Mouse (Mus musculus) hindbrain, embryonic 14.5 days (tissue): ENCODE measurements around the gene Hoxc6. TPM values are rescaled to one million over a fixed set of nuclear protein-coding genes. Genes with fewer than 3 reads are reported as not detected.

Source experiments
- ATAC-seq: fragments of 200-750 bp; cut with Nextera tagmentation; 2 replicates; pipeline ENCODE4 v1.8.0; 2017; ENCODE audit warnings: moderate number of reproducible peaks, mild to moderate bottlenecking, moderate TSS enrichment, moderate library complexity; ENCODE audit not compliant: low FRiP score
- DNase-seq: peaks from one replicate; pipeline ENCODE4 v3.0.0-alpha.2; 2015; ENCODE audit warnings: low spot score
- H3K27ac ChIP-seq: fragments of 300-500 bp; sonication (generic); 2 replicates; pipeline ENCODE4 v1.5.1; 2014; ENCODE audit warnings: mild to moderate bottlenecking, moderate library complexity
- H3K27me3 ChIP-seq: fragments of 300-500 bp; sonication (generic); 2 replicates; pipeline ENCODE4 v1.6.1; 2014; ENCODE audit warnings: mild to moderate bottlenecking, low read length, mixed read lengths; ENCODE audit not compliant: control insufficient read depth, insufficient read depth
- H3K36me3 ChIP-seq: fragments of 300-500 bp; sonication (generic); replicated peaks from 2 replicates; pipeline ENCODE4 v1.6.1; 2014; ENCODE audit not compliant: control insufficient read depth, insufficient read depth
- H3K4me1 ChIP-seq: fragments of 300-500 bp; sonication (generic); replicated peaks from 2 replicates; pipeline ENCODE4 v1.6.1; 2014; ENCODE audit warnings: antibody characterized with exemption, low read length, mixed read lengths; ENCODE audit not compliant: control insufficient read depth, insufficient read depth
- H3K4me2 ChIP-seq: fragments of 300-500 bp; sonication (generic); replicated peaks from 2 replicates; pipeline ENCODE4 v1.6.1; 2014; ENCODE audit warnings: mild to moderate bottlenecking, moderate library complexity
- H3K4me3 ChIP-seq: fragments of 300-500 bp; sonication (generic); replicated peaks from 2 replicates; pipeline ENCODE4 v1.5.1; 2014; ENCODE audit warnings: mild to moderate bottlenecking, low read length
- H3K9ac ChIP-seq: fragments of 300-500 bp; sonication (generic); 2 replicates; pipeline ENCODE4 v1.6.1; 2014
- H3K9me3 ChIP-seq: fragments of 300-500 bp; sonication (generic); 2 replicates; pipeline ENCODE4 v1.6.1; 2016; ENCODE audit warnings: low read length; ENCODE audit not compliant: control insufficient read depth
- WGBS: fragments of 180-500 bp; shearing (Covaris S2); extraction: QIAGEN DNeasy Blood & Tissue Kit; methylation state at CpG from one replicate; pipeline ENCODE4 v1.1.7; 2014; 5-methylcytosine and 5-hydroxymethylcytosine counted together
- polyA plus RNA-seq: library from polyadenylated mRNA; unstranded; fragments of >200 nt; fragmentation: Nextera tagmentation; extraction: Ambion mirVana; gene quantifications from 2 replicates; pipeline ENCODE4 v1.2.1, GENCODE M21; 2014

The Hoxc6 gene
- polyA plus RNA-seq, 1 experiment from 2014 or later, result 24.8 TPM

GRCm38 (mm10) chr15:102997431-102997830 lies 626 bp upstream of the Hoxc6 start:
- Histone ChIP-seq H3K4me2 (no peak overlapping the region), H3K9me3 (no peaks in the 10 kb centered on the region), H3K36me3 (no peaks in the 10 kb centered on the region), H3K27ac (no peak overlapping the region), H3K27me3 (peaks cover 100% of the 10 kb centered on the region), H3K4me1 (0 out of 2 replicates have a peak, but pooled peaks cover 4% of the 10 kb centered on the region), H3K9ac (no peak overlapping the region), H3K4me3 (no peak overlapping the region)
- 0% methylated on average over 3 of the region's 3 CpGs for WGBS
- ATAC-seq (no peak), DNase-seq (no peak)

DNA sequence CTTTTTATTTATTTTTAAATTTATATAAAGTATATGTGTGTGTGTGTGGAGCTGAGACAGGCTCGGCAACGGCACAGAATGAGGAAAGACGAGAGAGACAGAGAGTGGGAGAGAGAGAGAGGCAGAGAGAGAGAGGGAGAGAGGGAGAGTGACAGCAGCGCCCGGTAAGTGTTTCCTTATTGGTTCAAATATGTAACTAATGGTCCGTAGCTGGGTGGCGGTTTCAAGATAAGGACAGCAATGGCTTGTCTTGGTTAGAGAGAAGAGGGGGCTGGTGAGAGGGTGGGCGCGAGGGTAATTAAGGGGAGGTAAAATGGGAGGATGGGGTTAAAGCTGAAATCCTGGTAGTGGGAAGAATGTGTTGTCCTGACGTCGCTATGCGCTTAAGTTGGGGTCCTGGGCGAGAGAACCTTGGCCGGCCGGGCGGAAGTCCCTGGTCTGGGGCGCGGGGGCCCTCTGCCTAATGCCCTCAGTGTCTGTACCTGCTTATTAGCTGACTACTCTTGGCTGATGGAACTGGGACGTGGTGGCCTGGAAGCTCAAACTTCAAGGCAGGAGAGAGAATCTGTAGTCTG lies 638 bp downstream of the Hoxc6 start:
- H3K4me1 ChIP-seq, result 0 out of 2 replicates have a peak, but pooled peaks cover 4% of the 10 kb centered on the region
- ATAC-seq (no peak; the same call in 1 of the 2 replicates), DNase-seq (no peak)
- H3K9ac ChIP-seq, result no peak overlapping the region
- no peak overlapping the region for H3K27ac ChIP-seq
- H3K4me3 ChIP-seq, result peak overlapping the region; percentile 28; the same call in 1 of the 2 replicates
- H3K27me3 ChIP-seq, result peaks cover 100% of the 10 kb centered on the region
- H3K4me2 ChIP-seq, result peak overlapping the region; percentile 49; the same call in 1 of the 2 replicates
- WGBS, result 1% methylated on average over 19 of the region's 19 CpGs
- H3K9me3 ChIP-seq, result no peaks in the 10 kb centered on the region
- no peaks in the 10 kb centered on the region for H3K36me3 ChIP-seq

- peaks cover 100% of the 10 kb centered on the region for H3K27me3 ChIP-seq
- 0 out of 2 replicates have a peak, but pooled peaks cover 4% of the 10 kb centered on the region for H3K4me1 ChIP-seq
- peak overlapping the region; percentile 49 for H3K4me2 ChIP-seq
- DNase-seq, result no peak
- H3K9ac ChIP-seq, result no peak overlapping the region
- no peak; the same call in 1 of the 2 replicates for ATAC-seq
- no peaks in the 10 kb centered on the region for H3K36me3 ChIP-seq
- H3K4me3 ChIP-seq, result peak overlapping the region; percentile 28
- WGBS, result 2% methylated on average over 31 of the region's 33 CpGs
- H3K9me3 ChIP-seq, result no peaks in the 10 kb centered on the region
- H3K27ac ChIP-seq, result no peak overlapping the region
These were observed 1.2 kb downstream of the Hoxc6 start for GRCm38 (mm10) chr15:102999183-102999831.

DNA sequence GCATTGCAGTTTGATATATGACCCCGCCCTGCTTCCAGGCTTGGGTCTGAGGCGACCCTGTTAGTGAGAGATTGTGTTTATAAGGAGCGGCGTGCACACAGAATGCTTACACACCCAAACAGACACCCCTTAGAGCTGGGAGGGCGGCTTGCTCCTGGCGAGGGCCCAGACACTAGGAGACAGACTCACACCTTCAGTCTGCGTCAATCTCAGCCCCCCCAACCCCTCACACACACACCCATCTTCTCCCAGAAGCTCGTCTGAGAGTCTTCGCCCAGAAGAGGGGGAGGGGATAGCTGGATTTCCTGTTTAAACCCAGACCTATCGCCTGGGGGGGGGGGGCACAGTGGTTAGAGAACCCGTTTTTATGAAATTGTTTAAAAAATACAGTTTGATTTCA lies 1.9 kb downstream of the Hoxc6 start:
- Histone ChIP-seq H3K9ac (no peak overlapping the region), H3K27ac (no peak overlapping the region), H3K4me1 (0 out of 2 replicates have a peak, but pooled peaks cover 4% of the 10 kb centered on the region), H3K9me3 (no peaks in the 10 kb centered on the region), H3K27me3 (peaks cover 100% of the 10 kb centered on the region), H3K4me3 (no peak overlapping the region), H3K36me3 (no peaks in the 10 kb centered on the region), H3K4me2 (no peak overlapping the region)
- WGBS, result under 1% methylated on average over 10 of the region's 11 CpGs
- DNase-seq (no peak), ATAC-seq (no peak)

GRCm38 (mm10) chr15:103000501-103000901 lies 2.4 kb downstream of the Hoxc6 start:
- no peak overlapping the region for H3K4me2 ChIP-seq
- no peaks in the 10 kb centered on the region for H3K36me3 ChIP-seq
- 2% methylated on average over 24 of the region's 24 CpGs for WGBS
- H3K4me3 ChIP-seq, result no peak overlapping the region
- H3K4me1 ChIP-seq, result 0 out of 2 replicates have a peak, but pooled peaks cover 4% of the 10 kb centered on the region
- no peaks in the 10 kb centered on the region for H3K9me3 ChIP-seq
- no peak for ATAC-seq
- H3K27me3 ChIP-seq, result peaks cover 100% of the 10 kb centered on the region
- no peak for DNase-seq
- no peak overlapping the region for H3K27ac ChIP-seq
- H3K9ac ChIP-seq, result no peak overlapping the region

- Histone ChIP-seq H3K9ac (no peak overlapping the region), H3K27me3 (peaks cover 100% of the 10 kb centered on the region), H3K9me3 (no peaks in the 10 kb centered on the region), H3K4me3 (no peak overlapping the region), H3K27ac (no peak overlapping the region), H3K36me3 (no peaks in the 10 kb centered on the region), H3K4me1 (0 out of 2 replicates have a peak, but pooled peaks cover 4% of the 10 kb centered on the region), H3K4me2 (no peak overlapping the region)
- DNase-seq, result no peak
- ATAC-seq, result no peak
- 19% methylated on average over 2 of the region's 2 CpGs for WGBS
These were observed 3.3 kb downstream of the Hoxc6 start for GRCm38 (mm10) chr15:103001370-103001769.

- WGBS, result 4% methylated on average over 4 of the region's 4 CpGs
- Histone ChIP-seq H3K4me3 (no peak overlapping the region), H3K27me3 (peaks cover 100% of the 10 kb centered on the region)
These were observed 4.1 kb downstream of the Hoxc6 start for GRCm38 (mm10) chr15:103002156-103002555.

GRCm38 (mm10) chr15:103002821-103003448 lies 4.9 kb downstream of the Hoxc6 start:
- 0 out of 2 replicates have a peak, but pooled peaks cover 4% of the 10 kb centered on the region for H3K4me1 ChIP-seq
- H3K36me3 ChIP-seq, result no peaks in the 10 kb centered on the region
- ATAC-seq (no peak), DNase-seq (no peak)
- H3K9ac ChIP-seq, result no peak overlapping the region
- no peak overlapping the region for H3K4me2 ChIP-seq
- H3K4me3 ChIP-seq, result no peak overlapping the region
- H3K27me3 ChIP-seq, result peaks cover 100% of the 10 kb centered on the region
- H3K27ac ChIP-seq, result no peak overlapping the region
- 4% methylated on average over 13 of the region's 13 CpGs for WGBS
- H3K9me3 ChIP-seq, result no peaks in the 10 kb centered on the region

More at GRCm38 (mm10) chr15:103002156-103002555, 4.1 kb downstream of the Hoxc6 start:
- H3K36me3 ChIP-seq, result no peaks in the 10 kb centered on the region
- no peak overlapping the region for H3K9ac ChIP-seq
- H3K9me3 ChIP-seq, result no peaks in the 10 kb centered on the region
- DNase-seq (no peak), ATAC-seq (no peak)
- no peak overlapping the region for H3K27ac ChIP-seq
- H3K4me1 ChIP-seq, result 0 out of 2 replicates have a peak, but pooled peaks cover 4% of the 10 kb centered on the region
- no peak overlapping the region for H3K4me2 ChIP-seq

GRCm38 (mm10) chr15:103005308-103005707 lies 7.3 kb downstream of the Hoxc6 start:
- H3K9ac ChIP-seq, result no peak overlapping the region
- DNase-seq (no peak), ATAC-seq (no peak)
- no peaks in the 10 kb centered on the region for H3K36me3 ChIP-seq
- no peaks in the 10 kb centered on the region for H3K4me1 ChIP-seq
- peaks cover 100% of the 10 kb centered on the region for H3K27me3 ChIP-seq
- H3K27ac ChIP-seq, result no peak overlapping the region
- no peaks in the 10 kb centered on the region for H3K9me3 ChIP-seq
- H3K4me3 ChIP-seq, result no peak overlapping the region
- under 1% methylated on average over 17 of the region's 17 CpGs for WGBS
- no peak overlapping the region for H3K4me2 ChIP-seq
